Mouse (Mus musculus) small intestine, adult 2 months (tissue): Measurements from ENCODE around the gene Csmd2.

Experiments
- CTCF ChIP-seq: fragments of 200-500 bp; IDR thresholded peaks from 2 replicates; pipeline ENCODE4 v1.5.1; 2012; ENCODE audit warnings: low read depth, mild to moderate bottlenecking, control low read depth, inconsistent platforms, low read length, moderate library complexity, mixed read lengths; ENCODE audit not compliant: insufficient replicate concordance, insufficient read length; ENCODE audit errors: extremely low read depth
- POLR2A ChIP-seq: fragments of 200-500 bp; IDR thresholded peaks from 2 replicates; pipeline ENCODE4 v1.6.1; 2012; ENCODE audit warnings: low read depth, mild to moderate bottlenecking, control low read depth, inconsistent platforms, low read length, moderate library complexity

- TF ChIP-seq CTCF (no peak), POLR2A (no peak)
Observed at GRCm38 (mm10) chr4:128391484-128391883, 403.8 kb downstream of the Csmd2 start.
